Comparison of ENCODE assay signal across 25 mouse cellular contexts in genomic region chr17:11639786-11640185, GRCm38 (mm10).
A peak's percentile ranks its signal among the peaks of the same experiment; 100 is the strongest.
DNase-seq lines count a peak whose midpoint lies in the region; ATAC-seq and TF ChIP-seq lines count a peak whose summit lies in the region.
"Had no signal": no experiment of that assay in that cellular context is flagged by ENCODE, and none has a peak within 500 bp of the region (broad histone marks: within the 10 kb centered on the region; RNA-seq: fewer than 3 reads in every experiment).

No protein-coding gene starts in this region.

- no peak overlapping the region for H3K9ac ChIP-seq in forebrain, embryonic 14.5 days (ENCODE audit: low read length)
- no peak overlapping the region for H3K9ac ChIP-seq in forebrain, embryonic 11.5 days (ENCODE audit: low read length)
- H3K9ac ChIP-seq in forebrain, postnatal 0 days: no peak overlapping the region
- H3K9ac ChIP-seq: embryonic facial prominence, embryonic 13.5 days; embryonic facial prominence, embryonic 15.5 days; forebrain, embryonic 13.5 days had no signal

- TF ChIP-seq POLR2A in brain, embryonic 14.5 days (IDR thresholded peaks at IDR 0.05; ENCODE audit: borderline replicate concordance, extremely low read depth, insufficient read depth, insufficient read length, poor library complexity, severe bottlenecking): no peak

- 33% methylated on average over 5 of the region's 5 CpGs for WGBS in forebrain, embryonic 14.5 days
- WGBS in forebrain, embryonic 11.5 days: 72% methylated on average over 5 of the region's 5 CpGs
- WGBS in forebrain, postnatal 0 days: 27% methylated on average over 5 of the region's 5 CpGs
- 90% methylated on average over 5 of the region's 5 CpGs for WGBS in forebrain, embryonic 10.5 days

- peaks cover 5% of the 10 kb centered on the region for H3K4me1 ChIP-seq in forebrain, embryonic 14.5 days (ENCODE audit: control insufficient read depth, insufficient read depth, low read length)
- H3K4me1 ChIP-seq in forebrain, embryonic 11.5 days (replicated peaks; ENCODE audit: control insufficient read depth, insufficient read depth, low read length): no peaks in the 10 kb centered on the region
- 0 out of 2 replicates have a peak, but pooled peaks cover 6% of the 10 kb centered on the region for H3K4me1 ChIP-seq in forebrain, postnatal 0 days (ENCODE audit: insufficient read depth)
- H3K4me1 ChIP-seq in forebrain, embryonic 10.5 days: no peaks in the 10 kb centered on the region
- H3K4me1 ChIP-seq: embryonic facial prominence, embryonic 13.5 days; embryonic facial prominence, embryonic 15.5 days had no signal

- no peaks in the 10 kb centered on the region for H3K9me3 ChIP-seq in forebrain, embryonic 14.5 days (replicated peaks; ENCODE audit: control insufficient read depth, low read length)
- no peaks in the 10 kb centered on the region for H3K9me3 ChIP-seq in forebrain, embryonic 11.5 days (ENCODE audit: control insufficient read depth, low read length)
- no peaks in the 10 kb centered on the region for H3K9me3 ChIP-seq in forebrain, postnatal 0 days (ENCODE audit: low read length)
- no peaks in the 10 kb centered on the region for H3K9me3 ChIP-seq in forebrain, embryonic 10.5 days
- H3K9me3 ChIP-seq: embryonic facial prominence, embryonic 13.5 days; embryonic facial prominence, embryonic 15.5 days; forebrain, embryonic 13.5 days; G1E had no signal

- no peak overlapping the region for H3K4me2 ChIP-seq in forebrain, embryonic 14.5 days (ENCODE audit: low read length)
- no peak overlapping the region for H3K4me2 ChIP-seq in forebrain, embryonic 11.5 days (ENCODE audit: low read depth, low read length, severe bottlenecking)
- H3K4me2 ChIP-seq in forebrain, postnatal 0 days (ENCODE audit: low read depth): no peak overlapping the region
- H3K4me2 ChIP-seq: embryonic facial prominence, embryonic 13.5 days; embryonic facial prominence, embryonic 15.5 days; forebrain, embryonic 13.5 days had no signal

- H3K27me3 ChIP-seq in forebrain, embryonic 14.5 days (replicated peaks; ENCODE audit: control insufficient read depth, insufficient read depth, low read length): no peaks in the 10 kb centered on the region
- no peaks in the 10 kb centered on the region for H3K27me3 ChIP-seq in forebrain, embryonic 11.5 days (ENCODE audit: control insufficient read depth, insufficient read depth, low read length)
- H3K27me3 ChIP-seq in forebrain, postnatal 0 days (ENCODE audit: insufficient read depth, low read length): no peaks in the 10 kb centered on the region
- H3K27me3 ChIP-seq in forebrain, embryonic 10.5 days (ENCODE audit: poor library complexity, severe bottlenecking): no peaks in the 10 kb centered on the region
- H3K27me3 ChIP-seq: CH12.LX; embryonic facial prominence, embryonic 13.5 days; embryonic facial prominence, embryonic 15.5 days; forebrain, embryonic 13.5 days; Patski had no signal

- H3K27ac ChIP-seq in forebrain, embryonic 14.5 days (ENCODE audit: low read depth, low read length): no peak overlapping the region
- H3K27ac ChIP-seq in forebrain, embryonic 11.5 days (ENCODE audit: low read depth, low read length): no peak overlapping the region
- H3K27ac ChIP-seq in forebrain, postnatal 0 days (ENCODE audit: low read depth, low read length): no peak overlapping the region
- no peak overlapping the region for H3K27ac ChIP-seq in forebrain, embryonic 10.5 days
- H3K27ac ChIP-seq: embryonic facial prominence, embryonic 13.5 days; embryonic facial prominence, embryonic 15.5 days; forebrain, embryonic 13.5 days had no signal

- no peak for ATAC-seq in forebrain, embryonic 14.5 days
- no peak for ATAC-seq in forebrain, embryonic 11.5 days (replicated peaks; ENCODE audit: low FRiP score)
- ATAC-seq in forebrain, postnatal 0 days: peak; percentile 42
- ATAC-seq: activated CD4-positive, CD25-positive, alpha-beta regulatory T cell, adult 4 months; CD4-positive, CD25-positive, alpha-beta regulatory T cell, adult 4 months; forebrain, embryonic 13.5 days; Patski had no signal

- DNase-seq in forebrain, embryonic 14.5 days (ENCODE audit: low spot score): peak; percentile 50
- DNase-seq in forebrain, embryonic 11.5 days (ENCODE audit: low spot score): no peak
- DNase-seq in forebrain, postnatal 0 days: no peak
- no peak for DNase-seq in forebrain, embryonic 10.5 days (ENCODE audit: extremely low spot score, low spot score)
- DNase-seq in brain, embryonic 14.5 days (ENCODE audit: low read depth): peak; percentile 63
- DNase-seq: adrenal gland, adult 8-10 months; adrenal gland, postnatal 14 days; adrenal gland, postnatal 36 days; B cell, adult 2 months; cerebellum, adult 11 months; cerebellum, adult 18-20 months; cerebellum, adult 8-10 months; cerebellum, adult 9-11 months; cerebellum, postnatal 14 days; cerebellum, postnatal 36 days; embryo, embryonic 11 days had no signal

- no peaks in the 10 kb centered on the region for H3K36me3 ChIP-seq in forebrain, embryonic 14.5 days (ENCODE audit: control insufficient read depth, insufficient read depth, low read length)
- no peaks in the 10 kb centered on the region for H3K36me3 ChIP-seq in forebrain, embryonic 11.5 days (ENCODE audit: control insufficient read depth, insufficient read depth, low read length)
- no peaks in the 10 kb centered on the region for H3K36me3 ChIP-seq in forebrain, postnatal 0 days (ENCODE audit: insufficient read depth)
- H3K36me3 ChIP-seq in forebrain, embryonic 10.5 days (replicated peaks): no peaks in the 10 kb centered on the region
- H3K36me3 ChIP-seq: embryonic facial prominence, embryonic 13.5 days; embryonic facial prominence, embryonic 15.5 days; G1E had no signal

- H3K4me3 ChIP-seq in forebrain, embryonic 14.5 days (ENCODE audit: low read depth, low read length): no peak overlapping the region
- H3K4me3 ChIP-seq in forebrain, embryonic 11.5 days (ENCODE audit: low read depth, low read length): no peak overlapping the region
- no peak overlapping the region for H3K4me3 ChIP-seq in forebrain, postnatal 0 days (ENCODE audit: low read depth, low read length)
- H3K4me3 ChIP-seq in forebrain, embryonic 10.5 days: no peak overlapping the region
- H3K4me3 ChIP-seq: embryonic facial prominence, embryonic 13.5 days; embryonic facial prominence, embryonic 15.5 days; erythroblast, embryonic 14.5 days; forebrain, embryonic 13.5 days had no signal

- no peak for TF ChIP-seq CTCF in forebrain, postnatal 0 days (IDR thresholded peaks at IDR 0.05; ENCODE audit: low read depth)
- TF ChIP-seq CTCF in brain, embryonic 14.5 days (IDR thresholded peaks at IDR 0.05; ENCODE audit: borderline replicate concordance, extremely low read depth, insufficient read depth, insufficient read length): no peak

Comparison
In these comparisons a context has a peak if more than half of its experiments do, and no peak if none do; other contexts are left out.
1. DNase-seq: peak in forebrain, embryonic 14.5 days (single experiment) and brain, embryonic 14.5 days (single experiment); none in forebrain, embryonic 11.5 days (single experiment), forebrain, postnatal 0 days (single experiment) and forebrain, embryonic 10.5 days (single experiment).